Mouse (Mus musculus) liver, embryonic 12.5 days (tissue): ENCODE measurements around the gene Mmp8. TPM values are rescaled to one million over a fixed set of nuclear protein-coding genes. Genes with fewer than 3 reads are reported as not detected.

ENCODE experiments used
- ATAC-seq: fragments of 200-750 bp; cut with Nextera tagmentation; 2 replicates; pipeline ENCODE4 v1.8.0; 2017; ENCODE audit warnings: moderate number of reproducible peaks, mild to moderate bottlenecking, moderate library complexity
- H3K27ac ChIP-seq: fragments of 300-500 bp; sonication (generic); 2 replicates; pipeline ENCODE4 v1.5.1; 2016; ENCODE audit warnings: mild to moderate bottlenecking
- H3K27me3 ChIP-seq: fragments of 300-500 bp; sonication (generic); replicated peaks from 2 replicates; pipeline ENCODE4 v1.6.1; 2016; ENCODE audit warnings: mild to moderate bottlenecking, moderate library complexity
- H3K36me3 ChIP-seq: fragments of 300-500 bp; sonication (generic); 2 replicates; pipeline ENCODE4 v1.6.1; 2016; ENCODE audit warnings: mild to moderate bottlenecking, moderate library complexity
- H3K4me1 ChIP-seq: fragments of 300-500 bp; sonication (generic); 2 replicates; pipeline ENCODE4 v1.6.1; 2016
- H3K4me2 ChIP-seq: fragments of 300-500 bp; sonication (generic); 2 replicates; pipeline ENCODE4 v1.6.1; 2016; ENCODE audit warnings: mild to moderate bottlenecking, moderate library complexity
- H3K4me3 ChIP-seq: fragments of 300-500 bp; sonication (generic); 2 replicates; pipeline ENCODE4 v1.5.1; 2016; ENCODE audit warnings: mild to moderate bottlenecking, moderate library complexity
- H3K9ac ChIP-seq: fragments of 300-500 bp; sonication (generic); 2 replicates; pipeline ENCODE4 v1.6.1; 2016; ENCODE audit warnings: mild to moderate bottlenecking, moderate library complexity
- H3K9me3 ChIP-seq: fragments of 300-500 bp; sonication (generic); replicated peaks from 2 replicates; pipeline ENCODE4 v1.6.1; 2016; ENCODE audit warnings: mild to moderate bottlenecking, moderate library complexity
- WGBS: fragments of 180-500 bp; shearing (Covaris S2); methylation state at CpG from one replicate; pipeline ENCODE4 v1.1.7; 2016; ENCODE audit not compliant: insufficient replicate concordance; 5-methylcytosine and 5-hydroxymethylcytosine counted together
- polyA plus RNA-seq: library from polyadenylated mRNA; unstranded; fragments of >200 nt; fragmentation: Nextera tagmentation; extraction: Ambion mirVana; gene quantifications from 2 replicates; pipeline ENCODE4 v1.2.1, GENCODE M21; 2016

Gene Mmp8
- polyA plus RNA-seq, 1 experiment from 2014 or later, result 1.1 TPM

DNA sequence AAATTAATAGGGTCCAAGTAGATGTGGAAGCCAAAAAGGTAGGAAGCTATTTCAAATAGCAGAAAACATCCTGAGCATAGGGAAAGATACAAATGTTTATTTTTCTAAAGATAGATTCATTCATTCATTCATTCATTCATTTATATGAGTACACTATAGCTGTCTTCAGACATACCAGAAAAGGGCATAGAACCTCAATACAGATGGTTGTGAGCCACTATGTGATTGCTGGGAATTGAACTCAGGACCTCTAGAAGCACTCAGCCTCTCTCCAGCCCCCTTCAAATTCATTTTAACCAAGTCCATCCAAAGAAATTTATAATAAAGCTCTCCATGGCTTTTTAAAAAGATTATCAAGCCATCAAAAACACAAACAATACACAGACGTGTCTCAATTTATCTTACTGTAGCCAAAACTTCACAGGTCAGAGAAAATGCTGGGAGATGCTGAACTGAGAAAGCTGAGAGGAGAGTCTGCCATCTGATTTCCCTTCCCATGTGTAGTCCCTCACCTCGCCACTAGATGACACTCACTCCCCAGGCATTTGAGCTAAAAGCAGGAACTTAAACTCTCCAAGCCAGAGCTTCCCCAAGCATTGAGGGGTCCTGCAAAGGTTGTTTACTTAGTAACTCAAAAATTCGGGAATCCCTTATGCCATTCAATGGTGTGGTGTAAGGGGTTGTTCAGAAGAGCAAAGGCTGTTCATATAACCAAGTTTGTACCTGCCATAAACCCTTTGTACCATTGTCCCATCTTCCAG lies 44.9 kb downstream of the Mmp8 start:
- Histone ChIP-seq H3K4me3 (no peak overlapping the region), H3K9ac (no peak overlapping the region), H3K9me3 (no peaks in the 10 kb centered on the region), H3K36me3 (no peaks in the 10 kb centered on the region), H3K4me1 (no peaks in the 10 kb centered on the region), H3K27me3 (no peaks in the 10 kb centered on the region), H3K27ac (no peak overlapping the region), H3K4me2 (no peak overlapping the region)
- no peak for ATAC-seq
- 3% methylated on average over 3 of the region's 3 CpGs for WGBS

DNA sequence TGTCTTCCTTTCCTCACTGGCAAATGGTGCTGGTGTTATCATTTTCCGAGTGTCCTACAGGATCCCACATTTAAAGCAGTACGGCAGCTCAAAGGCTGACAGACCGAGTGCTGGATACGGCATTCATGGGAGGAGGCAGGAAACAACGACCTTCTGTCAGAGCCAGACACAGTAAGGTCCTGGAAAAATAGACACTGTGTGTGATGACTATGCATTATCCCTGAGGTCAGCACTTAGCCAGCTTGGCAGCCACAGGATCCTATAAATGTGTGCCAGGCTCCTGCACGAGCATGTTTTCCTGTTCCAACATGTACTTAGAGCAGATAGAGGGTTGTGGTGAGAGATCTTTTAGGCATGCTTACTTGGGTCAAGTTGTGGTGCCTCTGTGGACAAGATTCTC lies 45.7 kb downstream of the Mmp8 start:
- no peak overlapping the region for H3K9ac ChIP-seq
- whole genome bisulfite sequencing, result 54% methylated on average over 6 of the region's 6 CpGs
- no peaks in the 10 kb centered on the region for H3K4me1 ChIP-seq
- H3K36me3 ChIP-seq, result no peaks in the 10 kb centered on the region
- H3K9me3 ChIP-seq, result no peaks in the 10 kb centered on the region
- no peak for ATAC-seq
- H3K4me3 ChIP-seq, result no peak overlapping the region
- H3K27me3 ChIP-seq, result no peaks in the 10 kb centered on the region
- H3K4me2 ChIP-seq, result no peak overlapping the region
- no peak overlapping the region for H3K27ac ChIP-seq

DNA sequence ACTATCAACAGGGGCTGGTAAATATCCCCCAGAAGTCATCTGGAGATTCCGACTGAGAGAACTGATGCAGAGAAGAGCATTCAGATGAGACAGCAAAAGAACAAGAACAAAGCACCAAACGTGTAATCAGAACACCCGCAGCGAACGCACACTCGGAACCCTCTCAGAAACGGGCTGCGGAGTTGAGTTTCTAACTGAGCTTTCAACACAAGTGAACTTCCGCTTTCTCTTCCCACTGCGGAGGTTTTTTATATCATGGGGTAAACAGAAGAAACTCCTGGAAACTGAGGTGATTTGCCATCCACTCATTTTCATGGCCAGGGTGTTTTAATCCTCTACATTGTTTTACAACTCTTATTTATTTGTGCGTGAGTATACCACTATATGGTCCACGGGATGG lies 47.4 kb downstream of the Mmp8 start:
- ATAC-seq, result no peak
- no peak overlapping the region for H3K27ac ChIP-seq
- H3K9me3 ChIP-seq, result no peaks in the 10 kb centered on the region
- no peaks in the 10 kb centered on the region for H3K36me3 ChIP-seq
- no peak overlapping the region for H3K4me2 ChIP-seq
- H3K27me3 ChIP-seq, result no peaks in the 10 kb centered on the region
- WGBS, result 73% methylated on average over 12 of the region's 12 CpGs
- no peak overlapping the region for H3K9ac ChIP-seq
- H3K4me1 ChIP-seq, result no peaks in the 10 kb centered on the region
- H3K4me3 ChIP-seq, result no peak overlapping the region

Other genes starting within 250 kb of the Mmp8 start
- gene Mmp12, start 214.1 kb upstream of the Mmp8 start, polyA plus RNA-seq, result 0.23 TPM in 1 of 2 replicates, not detected in the other
- gene Mmp1b, start 170.4 kb upstream of the Mmp8 start, polyA plus RNA-seq, result not detected in 2 replicates
- not detected in 2 replicates for gene Mmp3, start 112.6 kb upstream of the Mmp8 start, polyA plus RNA-seq
- gene Mmp10, start 56.1 kb upstream of the Mmp8 start, polyA plus RNA-seq, result not detected in 2 replicates
- 0.06 TPM in 1 of 2 replicates, not detected in the other for gene Mmp27, start 12.9 kb downstream of the Mmp8 start, polyA plus RNA-seq
- gene Mmp20, start 69.8 kb downstream of the Mmp8 start, polyA plus RNA-seq, result not detected in 2 replicates
- not detected in 2 replicates for gene Mmp7, start 133.6 kb downstream of the Mmp8 start, polyA plus RNA-seq
- gene Tmem123, start 205.6 kb downstream of the Mmp8 start, polyA plus RNA-seq, result 59.4 and 60.3 TPM in 2 replicates